Mouse (Mus musculus) embryonic fibroblast, embryonic 13.5 days (primary cell): Measurements from ENCODE around the gene Tmem200b.

ENCODE experiments used
- CTCF ChIP-seq: IDR thresholded peaks from 2 replicates; pipeline ENCODE4 v1.5.1; 2011; ENCODE audit warnings: mild to moderate bottlenecking, control low read depth, low read length, moderate library complexity, borderline replicate concordance; ENCODE audit not compliant: insufficient read depth
- POLR2A ChIP-seq: IDR thresholded peaks from 2 replicates; pipeline ENCODE4 v1.6.1; 2011; ENCODE audit warnings: low read depth, mild to moderate bottlenecking, control low read depth, low read length, moderate library complexity

GRCm38 (mm10) chr4:131915821-131916328 lies 5.7 kb upstream of the Tmem200b start:
- TF ChIP-seq POLR2A (no peak), CTCF (no peak)
